Mouse (Mus musculus) heart, embryonic 11.5 days (tissue): ENCODE results near the gene Nup210l. TPM values are rescaled to one million over a fixed set of nuclear protein-coding genes. Genes with fewer than 3 reads are reported as not detected.
A peak's percentile ranks its signal among the peaks of the same experiment; 100 is the strongest.

ENCODE experiments used
- ATAC-seq: fragments of 200-750 bp; cut with Nextera tagmentation; replicated peaks from 2 replicates; pipeline ENCODE4 v1.8.0; 2017; ENCODE audit warnings: moderate library complexity; ENCODE audit not compliant: insufficient number of reproducible peaks, low FRiP score, low TSS enrichment
- H3K27ac ChIP-seq: fragments of 300-500 bp; sonication (generic); 2 replicates; pipeline ENCODE4 v1.5.1; 2014; ENCODE audit warnings: mild to moderate bottlenecking, low read depth, low read length
- H3K27me3 ChIP-seq: fragments of 300-500 bp; sonication (generic); 2 replicates; pipeline ENCODE4 v1.6.1; 2014; ENCODE audit warnings: mild to moderate bottlenecking, low read length, mixed read lengths; ENCODE audit not compliant: control insufficient read depth, insufficient read depth
- H3K36me3 ChIP-seq: fragments of 300-500 bp; sonication (generic); 2 replicates; pipeline ENCODE4 v1.6.1; 2014; ENCODE audit warnings: mild to moderate bottlenecking, low read length, moderate library complexity, mixed read lengths; ENCODE audit not compliant: control insufficient read depth, insufficient read depth
- H3K4me1 ChIP-seq: fragments of 300-500 bp; sonication (generic); 2 replicates; pipeline ENCODE4 v1.6.1; 2014; ENCODE audit warnings: low read length; ENCODE audit not compliant: control insufficient read depth, insufficient read depth
- H3K4me2 ChIP-seq: fragments of 300-500 bp; sonication (generic); 2 replicates; pipeline ENCODE4 v1.6.1; 2014; ENCODE audit warnings: mild to moderate bottlenecking, moderate library complexity
- H3K4me3 ChIP-seq: fragments of 300-500 bp; sonication (generic); 2 replicates; pipeline ENCODE4 v1.5.1; 2014; ENCODE audit warnings: low read depth, low read length
- H3K9ac ChIP-seq: fragments of 300-500 bp; sonication (generic); 2 replicates; pipeline ENCODE4 v1.6.1; 2014; ENCODE audit warnings: mild to moderate bottlenecking, low read depth, low read length, moderate library complexity
- H3K9me3 ChIP-seq: fragments of 300-500 bp; sonication (generic); replicated peaks from 2 replicates; pipeline ENCODE4 v1.6.1; 2016; ENCODE audit warnings: low read length; ENCODE audit not compliant: control insufficient read depth
- WGBS: fragments of 180-500 bp; shearing (Covaris S2); extraction: QIAGEN DNeasy Blood & Tissue Kit; methylation state at CpG from one replicate; pipeline ENCODE4 v1.1.7; 2014; ENCODE audit not compliant: insufficient replicate concordance; 5-methylcytosine and 5-hydroxymethylcytosine counted together
- polyA plus RNA-seq: library from polyadenylated mRNA; unstranded; fragments of >200 nt; fragmentation: Nextera tagmentation; extraction: Ambion mirVana; gene quantifications from 2 replicates; pipeline ENCODE4 v1.2.1, GENCODE M21; 2014

Nup210l gene
- polyA plus RNA-seq, 1 experiment from 2014 or later = 0.60 TPM

GRCm38 (mm10) chr3:90213956-90214684 is 110.2 kb downstream of the Nup210l start:
- H3K4me3 ChIP-seq = peak overlapping the region; percentile 88
- peaks cover 12% of the 10 kb centered on the region for H3K4me1 ChIP-seq
- peak overlapping the region; percentile 46; the same call in 1 of the 2 replicates for H3K27ac ChIP-seq
- ATAC-seq = no peak
- peak overlapping the region; percentile 88 for H3K4me2 ChIP-seq
- H3K9ac ChIP-seq = peak overlapping the region; percentile 93
- no peaks in the 10 kb centered on the region for H3K9me3 ChIP-seq
- H3K36me3 ChIP-seq = peaks cover 11% of the 10 kb centered on the region
- H3K27me3 ChIP-seq = no peaks in the 10 kb centered on the region
- WGBS = 10% methylated on average over 12 of the region's 12 CpGs

- H3K27me3 ChIP-seq = no peaks in the 10 kb centered on the region
- no peak overlapping the region for H3K4me2 ChIP-seq
- H3K4me1 ChIP-seq = peaks cover 14% of the 10 kb centered on the region
- no peaks in the 10 kb centered on the region for H3K9me3 ChIP-seq
- 23% methylated on average over 1 of the region's 1 CpGs for WGBS
- no peak overlapping the region for H3K9ac ChIP-seq
- ATAC-seq = no peak
- no peak overlapping the region for H3K27ac ChIP-seq
- H3K4me3 ChIP-seq = no peak overlapping the region
- peaks cover 5% of the 10 kb centered on the region; the same call in 1 of the 2 replicates for H3K36me3 ChIP-seq
Observed at GRCm38 (mm10) chr3:90215825-90216380, 112.0 kb downstream of the Nup210l start.

- peak overlapping the region; percentile 73 for H3K9ac ChIP-seq
- 14% methylated on average over 6 of the region's 6 CpGs for WGBS
- no peak for ATAC-seq
Observed at GRCm38 (mm10) chr3:90220088-90220487, 116.2 kb downstream of the Nup210l start.

GRCm38 (mm10) chr3:90220531-90220951 is 116.6 kb downstream of the Nup210l start:
- peak; percentile 72 for ATAC-seq
- H3K4me2 ChIP-seq = peak overlapping the region; percentile 84
- H3K4me1 ChIP-seq = peaks cover 18% of the 10 kb centered on the region
- H3K9me3 ChIP-seq = no peaks in the 10 kb centered on the region
- peak overlapping the region; percentile 56 for H3K4me3 ChIP-seq
- 1% methylated on average over 19 of the region's 20 CpGs for WGBS
- H3K9ac ChIP-seq = peak overlapping the region; percentile 73
- H3K27me3 ChIP-seq = no peaks in the 10 kb centered on the region
- peak overlapping the region; percentile 77 for H3K27ac ChIP-seq
- H3K36me3 ChIP-seq = peaks cover 12% of the 10 kb centered on the region; the same call in 1 of the 2 replicates

More at GRCm38 (mm10) chr3:90220088-90220487, 116.2 kb downstream of the Nup210l start:
- Histone ChIP-seq H3K9me3 (no peaks in the 10 kb centered on the region), H3K4me3 (peak overlapping the region; percentile 56), H3K27ac (peak overlapping the region; percentile 77), H3K4me2 (peak overlapping the region; percentile 84), H3K27me3 (no peaks in the 10 kb centered on the region), H3K36me3 (peaks cover 9% of the 10 kb centered on the region; the same call in 1 of the 2 replicates), H3K4me1 (peaks cover 18% of the 10 kb centered on the region)

- H3K4me2 ChIP-seq = peak overlapping the region; percentile 84
- H3K27me3 ChIP-seq = no peaks in the 10 kb centered on the region
- H3K9ac ChIP-seq = peak overlapping the region; percentile 73
- H3K4me3 ChIP-seq = peak overlapping the region; percentile 56
- 14% methylated on average over 5 of the region's 5 CpGs for WGBS
- H3K27ac ChIP-seq = peak overlapping the region; percentile 77
- peaks cover 17% of the 10 kb centered on the region for H3K36me3 ChIP-seq
- H3K9me3 ChIP-seq = no peaks in the 10 kb centered on the region
- ATAC-seq = no peak
- peaks cover 18% of the 10 kb centered on the region for H3K4me1 ChIP-seq
Observed at GRCm38 (mm10) chr3:90221123-90221522, 117.2 kb downstream of the Nup210l start.

GRCm38 (mm10) chr3:90222455-90222854 is 118.5 kb downstream of the Nup210l start:
- Histone ChIP-seq H3K27me3 (no peaks in the 10 kb centered on the region), H3K4me1 (peaks cover 18% of the 10 kb centered on the region), H3K27ac (no peak overlapping the region), H3K36me3 (peaks cover 17% of the 10 kb centered on the region), H3K9ac (no peak overlapping the region), H3K9me3 (no peaks in the 10 kb centered on the region), H3K4me3 (no peak overlapping the region), H3K4me2 (0 out of 2 replicates have a peak overlapping the region, but pooled peaks have one; percentile 84)
- whole genome bisulfite sequencing = 80% methylated on average over 4 of the region's 4 CpGs
- ATAC-seq = no peak

- peaks cover 17% of the 10 kb centered on the region for H3K36me3 ChIP-seq
- peaks cover 18% of the 10 kb centered on the region for H3K4me1 ChIP-seq
- H3K9ac ChIP-seq = no peak overlapping the region
- H3K27ac ChIP-seq = no peak overlapping the region
- ATAC-seq = no peak
- no peaks in the 10 kb centered on the region for H3K27me3 ChIP-seq
- H3K4me3 ChIP-seq = no peak overlapping the region
- H3K4me2 ChIP-seq = no peak overlapping the region
- no peaks in the 10 kb centered on the region for H3K9me3 ChIP-seq
- WGBS = 38% methylated on average over 3 of the region's 3 CpGs
Observed at GRCm38 (mm10) chr3:90222941-90223340, 119.0 kb downstream of the Nup210l start.

- Histone ChIP-seq H3K9me3 (no peaks in the 10 kb centered on the region), H3K36me3 (peaks cover 17% of the 10 kb centered on the region), H3K4me1 (peaks cover 18% of the 10 kb centered on the region), H3K4me3 (no peak overlapping the region), H3K9ac (no peak overlapping the region), H3K27me3 (no peaks in the 10 kb centered on the region), H3K27ac (no peak overlapping the region), H3K4me2 (no peak overlapping the region)
- WGBS = 68% methylated on average over 10 of the region's 10 CpGs
- ATAC-seq = no peak
Observed at GRCm38 (mm10) chr3:90224331-90224730, 120.4 kb downstream of the Nup210l start.
